Mouse (Mus musculus) cerebellum, adult 2 months (tissue): ENCODE measurements around the gene Ctbp2.

Experiments
- CTCF ChIP-seq: fragments of 200-500 bp; IDR thresholded peaks from 2 replicates; pipeline ENCODE4 v1.5.1; 2011; ENCODE audit warnings: low read depth, mild to moderate bottlenecking, control low read depth, low read length, moderate library complexity, borderline replicate concordance; ENCODE audit not compliant: insufficient read depth
- POLR2A ChIP-seq: fragments of 200-500 bp; IDR thresholded peaks from 2 replicates; pipeline ENCODE4 v1.6.1; 2011; ENCODE audit warnings: low read length, control low read depth, borderline replicate concordance; ENCODE audit not compliant: insufficient read depth

DNA sequence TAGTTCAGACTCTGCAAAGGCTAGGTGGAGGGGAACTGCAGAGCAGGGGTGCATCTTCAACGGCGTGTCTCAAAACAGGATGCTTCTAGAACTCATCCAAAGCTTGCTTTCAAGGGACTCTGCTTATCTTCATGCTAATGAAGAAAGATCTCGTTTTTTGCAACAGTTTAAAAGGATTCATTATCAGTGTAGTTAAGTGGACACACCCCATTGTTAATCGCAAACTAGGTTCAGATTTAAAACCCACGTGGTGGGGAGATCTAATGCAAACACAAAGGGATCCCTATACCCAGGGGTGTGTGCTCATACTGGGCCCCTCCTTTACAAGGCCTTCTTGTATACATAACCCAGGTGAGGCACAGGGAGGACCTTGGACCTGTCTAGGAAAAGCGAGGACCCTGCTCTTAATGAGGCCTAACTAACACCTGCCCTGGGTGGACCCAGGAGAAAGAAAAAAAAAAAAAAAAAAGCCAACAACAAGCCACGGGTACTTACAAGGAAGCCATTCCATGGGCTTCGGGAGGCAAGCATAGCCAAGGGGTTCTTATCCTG, 94.6 kb downstream of the Ctbp2 start:
- TF ChIP-seq POLR2A (no peak), CTCF (no peak)
